Mouse (Mus musculus) midbrain, embryonic 12.5 days (tissue): Measurements from ENCODE around the gene 1700003E16Rik. TPM values are rescaled to one million over a fixed set of nuclear protein-coding genes. Genes with fewer than 3 reads are reported as not detected.
A peak's percentile ranks its signal among the peaks of the same experiment; 100 is the strongest.
"Not testable (repeated sequence)": the region's sequence is repeated elsewhere in the genome, so short reads cannot be mapped to it uniquely, and the experiment has no call there.

Experiments used
- ATAC-seq: fragments of 200-750 bp; cut with Nextera tagmentation; 2 replicates; pipeline ENCODE4 v1.8.0; 2017; ENCODE audit warnings: low read depth, moderate TSS enrichment, moderate library complexity; ENCODE audit not compliant: low FRiP score
- H3K27ac ChIP-seq: fragments of 300-500 bp; sonication (generic); replicated peaks from 2 replicates; pipeline ENCODE4 v1.5.1; 2016; ENCODE audit warnings: mild to moderate bottlenecking
- H3K27me3 ChIP-seq: fragments of 300-500 bp; sonication (generic); 2 replicates; pipeline ENCODE4 v1.6.1; 2016; ENCODE audit warnings: mild to moderate bottlenecking
- H3K36me3 ChIP-seq: fragments of 300-500 bp; sonication (generic); 2 replicates; pipeline ENCODE4 v1.6.1; 2016
- H3K4me1 ChIP-seq: fragments of 300-500 bp; sonication (generic); 2 replicates; pipeline ENCODE4 v1.6.1; 2016
- H3K4me2 ChIP-seq: fragments of 300-500 bp; sonication (generic); replicated peaks from 2 replicates; pipeline ENCODE4 v1.6.1; 2016; ENCODE audit warnings: mild to moderate bottlenecking, moderate library complexity
- H3K4me3 ChIP-seq: fragments of 300-500 bp; sonication (generic); 2 replicates; pipeline ENCODE4 v1.5.1; 2016; ENCODE audit warnings: mild to moderate bottlenecking
- H3K9ac ChIP-seq: fragments of 300-500 bp; sonication (generic); replicated peaks from 2 replicates; pipeline ENCODE4 v1.6.1; 2016; ENCODE audit warnings: mild to moderate bottlenecking, moderate library complexity
- H3K9me3 ChIP-seq: fragments of 300-500 bp; sonication (generic); 2 replicates; pipeline ENCODE4 v1.6.1; 2016; ENCODE audit warnings: mild to moderate bottlenecking
- WGBS: fragments of 180-500 bp; shearing (Covaris S2); methylation state at CpG from one replicate; pipeline ENCODE4 v1.1.7; 2016; 5-methylcytosine and 5-hydroxymethylcytosine counted together
- polyA plus RNA-seq: library from polyadenylated mRNA; unstranded; fragments of >200 nt; fragmentation: Nextera tagmentation; extraction: Ambion mirVana; gene quantifications from 2 replicates; pipeline ENCODE4 v1.2.1, GENCODE M21; 2016

The 1700003E16Rik gene
- polyA plus RNA-seq, 1 experiment from 2014 or later, result 2.6 TPM

GRCm38 (mm10) chr6:83145209-83145608 is 11.0 kb upstream of the 1700003E16Rik start:
- Histone ChIP-seq H3K27me3 (peaks cover 23% of the 10 kb centered on the region), H3K9me3 (no peaks in the 10 kb centered on the region), H3K9ac (no peak overlapping the region), H3K4me2 (no peak overlapping the region), H3K4me1 (peaks cover 12% of the 10 kb centered on the region), H3K4me3 (no peak overlapping the region), H3K27ac (no peak overlapping the region), H3K36me3 (peaks cover 27% of the 10 kb centered on the region)
- 90% methylated on average over 2 of the region's 2 CpGs for WGBS
- no peak for ATAC-seq

GRCm38 (mm10) chr6:83145805-83146204 is 10.4 kb upstream of the 1700003E16Rik start:
- Histone ChIP-seq H3K27me3 (peaks cover 21% of the 10 kb centered on the region), H3K4me1 (peaks cover 12% of the 10 kb centered on the region), H3K9me3 (no peaks in the 10 kb centered on the region), H3K27ac (no peak overlapping the region), H3K36me3 (peaks cover 28% of the 10 kb centered on the region), H3K4me3 (no peak overlapping the region), H3K4me2 (no peak overlapping the region), H3K9ac (no peak overlapping the region)
- ATAC-seq, result no peak
- 73% methylated on average over 9 of the region's 9 CpGs for WGBS

- no peak overlapping the region for H3K9ac ChIP-seq
- WGBS, result 60% methylated on average over 7 of the region's 7 CpGs
- H3K4me1 ChIP-seq, result peaks cover 13% of the 10 kb centered on the region
- H3K4me3 ChIP-seq, result no peak overlapping the region
- ATAC-seq, result no peak
- peaks cover 6% of the 10 kb centered on the region; the same call in 1 of the 2 replicates for H3K27me3 ChIP-seq
- no peaks in the 10 kb centered on the region for H3K9me3 ChIP-seq
- H3K4me2 ChIP-seq, result no peak overlapping the region
- H3K36me3 ChIP-seq, result peaks cover 37% of the 10 kb centered on the region
- H3K27ac ChIP-seq, result no peak overlapping the region
Observed at GRCm38 (mm10) chr6:83147280-83147679, 8.9 kb upstream of the 1700003E16Rik start.

- H3K9ac ChIP-seq, result 0 out of 2 replicates have a peak overlapping the region, but pooled peaks have one; percentile 11
- no peaks in the 10 kb centered on the region for H3K27me3 ChIP-seq
- H3K27ac ChIP-seq, result no peak overlapping the region
- no peaks in the 10 kb centered on the region for H3K9me3 ChIP-seq
- peaks cover 53% of the 10 kb centered on the region for H3K36me3 ChIP-seq
- H3K4me2 ChIP-seq, result no peak overlapping the region
- H3K4me1 ChIP-seq, result peaks cover 34% of the 10 kb centered on the region
- no peak overlapping the region for H3K4me3 ChIP-seq
- WGBS, result 24% methylated on average over 8 of the region's 8 CpGs
- ATAC-seq, result no peak
Observed at GRCm38 (mm10) chr6:83151721-83152120, 4.5 kb upstream of the 1700003E16Rik start.

- Histone ChIP-seq H3K9me3 (no peaks in the 10 kb centered on the region), H3K27me3 (peaks cover 3% of the 10 kb centered on the region; the same call in 1 of the 2 replicates), H3K27ac (no peak overlapping the region), H3K9ac (no peak overlapping the region), H3K4me1 (peaks cover 34% of the 10 kb centered on the region), H3K4me3 (no peak overlapping the region), H3K36me3 (peaks cover 45% of the 10 kb centered on the region), H3K4me2 (no peak overlapping the region)
- no peak for ATAC-seq
- WGBS, result 87% methylated on average over 12 of the region's 12 CpGs
Observed at GRCm38 (mm10) chr6:83153038-83153437, 3.2 kb upstream of the 1700003E16Rik start.

GRCm38 (mm10) chr6:83153485-83153884 is 2.7 kb upstream of the 1700003E16Rik start:
- peaks cover 42% of the 10 kb centered on the region for H3K36me3 ChIP-seq
- peaks cover 3% of the 10 kb centered on the region; the same call in 1 of the 2 replicates for H3K27me3 ChIP-seq
- H3K4me3 ChIP-seq, result no peak overlapping the region
- H3K9ac ChIP-seq, result no peak overlapping the region
- no peaks in the 10 kb centered on the region for H3K9me3 ChIP-seq
- peaks cover 34% of the 10 kb centered on the region for H3K4me1 ChIP-seq
- ATAC-seq, result no peak
- WGBS, result 87% methylated on average over 5 of the region's 5 CpGs
- no peak overlapping the region for H3K27ac ChIP-seq
- no peak overlapping the region for H3K4me2 ChIP-seq

GRCm38 (mm10) chr6:83155552-83156238 is 509 bp upstream of the 1700003E16Rik start:
- 7% methylated on average over 23 of the region's 23 CpGs for WGBS
- Histone ChIP-seq H3K4me1 (peaks cover 34% of the 10 kb centered on the region), H3K36me3 (peaks cover 25% of the 10 kb centered on the region), H3K27me3 (peaks cover 13% of the 10 kb centered on the region), H3K4me2 (peak overlapping the region; percentile 78), H3K27ac (0 out of 2 replicates have a peak overlapping the region, but pooled peaks have one; percentile 12), H3K9me3 (no peaks in the 10 kb centered on the region), H3K4me3 (peak overlapping the region; percentile 56), H3K9ac (peak overlapping the region; percentile 66)
- peak; percentile 57 for ATAC-seq

GRCm38 (mm10) chr6:83159456-83159855 is 3.3 kb downstream of the 1700003E16Rik start:
- 31% methylated on average over 3 of the region's 3 CpGs for WGBS
- ATAC-seq, H3K4me2 ChIP-seq, H3K9ac ChIP-seq, H3K9me3 ChIP-seq, H3K36me3 ChIP-seq, H3K27ac ChIP-seq, H3K4me3 ChIP-seq: not testable (repeated sequence)
- Histone ChIP-seq H3K4me1 (peaks cover 32% of the 10 kb centered on the region), H3K27me3 (peaks cover 42% of the 10 kb centered on the region)

- no peaks in the 10 kb centered on the region for H3K9me3 ChIP-seq
- WGBS, result 6% methylated on average over 19 of the region's 19 CpGs
- no peak for ATAC-seq
- H3K27ac ChIP-seq, result no peak overlapping the region
- peaks cover 25% of the 10 kb centered on the region for H3K4me1 ChIP-seq
- peaks cover 42% of the 10 kb centered on the region for H3K27me3 ChIP-seq
- no peaks in the 10 kb centered on the region for H3K36me3 ChIP-seq
- H3K9ac ChIP-seq, result peak overlapping the region; percentile 39; the same call in 1 of the 2 replicates
- H3K4me2 ChIP-seq, result peak overlapping the region; percentile 41
- peak overlapping the region; percentile 18; the same call in 1 of the 2 replicates for H3K4me3 ChIP-seq
Observed at GRCm38 (mm10) chr6:83161442-83161841, 5.2 kb downstream of the 1700003E16Rik start.

GRCm38 (mm10) chr6:83161921-83162641 is 5.9 kb downstream of the 1700003E16Rik start:
- under 1% methylated on average over 48 of the region's 49 CpGs for WGBS
- H3K4me3 ChIP-seq, result peak overlapping the region; percentile 18
- no peaks in the 10 kb centered on the region for H3K36me3 ChIP-seq
- peak overlapping the region; percentile 41 for H3K4me2 ChIP-seq
- no peak overlapping the region for H3K27ac ChIP-seq
- peaks cover 40% of the 10 kb centered on the region for H3K27me3 ChIP-seq
- H3K4me1 ChIP-seq, result peaks cover 29% of the 10 kb centered on the region
- H3K9ac ChIP-seq, result peak overlapping the region; percentile 39; the same call in 1 of the 2 replicates
- H3K9me3 ChIP-seq, result no peaks in the 10 kb centered on the region
- no peak for ATAC-seq

GRCm38 (mm10) chr6:83162701-83163100 is 6.5 kb downstream of the 1700003E16Rik start:
- Histone ChIP-seq H3K36me3 (no peaks in the 10 kb centered on the region), H3K4me1 (peaks cover 33% of the 10 kb centered on the region), H3K4me2 (peak overlapping the region; percentile 41), H3K9ac (0 out of 2 replicates have a peak overlapping the region, but pooled peaks have one; percentile 39), H3K9me3 (no peaks in the 10 kb centered on the region), H3K4me3 (peak overlapping the region; percentile 18), H3K27ac (no peak overlapping the region), H3K27me3 (peaks cover 39% of the 10 kb centered on the region)
- no peak for ATAC-seq
- 1% methylated on average over 8 of the region's 8 CpGs for WGBS
